Mouse (Mus musculus) liver, embryonic 12.5 days (tissue): ENCODE measurements around the gene Reln. TPM values are rescaled to one million over a fixed set of nuclear protein-coding genes. Genes with fewer than 3 reads are reported as not detected.

ENCODE experiments used
- ATAC-seq: fragments of 200-750 bp; cut with Nextera tagmentation; 2 replicates; pipeline ENCODE4 v1.8.0; 2017; ENCODE audit warnings: moderate number of reproducible peaks, mild to moderate bottlenecking, moderate library complexity
- H3K27ac ChIP-seq: fragments of 300-500 bp; sonication (generic); 2 replicates; pipeline ENCODE4 v1.5.1; 2016; ENCODE audit warnings: mild to moderate bottlenecking
- H3K27me3 ChIP-seq: fragments of 300-500 bp; sonication (generic); replicated peaks from 2 replicates; pipeline ENCODE4 v1.6.1; 2016; ENCODE audit warnings: mild to moderate bottlenecking, moderate library complexity
- H3K36me3 ChIP-seq: fragments of 300-500 bp; sonication (generic); 2 replicates; pipeline ENCODE4 v1.6.1; 2016; ENCODE audit warnings: mild to moderate bottlenecking, moderate library complexity
- H3K4me1 ChIP-seq: fragments of 300-500 bp; sonication (generic); 2 replicates; pipeline ENCODE4 v1.6.1; 2016
- H3K4me2 ChIP-seq: fragments of 300-500 bp; sonication (generic); 2 replicates; pipeline ENCODE4 v1.6.1; 2016; ENCODE audit warnings: mild to moderate bottlenecking, moderate library complexity
- H3K4me3 ChIP-seq: fragments of 300-500 bp; sonication (generic); 2 replicates; pipeline ENCODE4 v1.5.1; 2016; ENCODE audit warnings: mild to moderate bottlenecking, moderate library complexity
- H3K9ac ChIP-seq: fragments of 300-500 bp; sonication (generic); 2 replicates; pipeline ENCODE4 v1.6.1; 2016; ENCODE audit warnings: mild to moderate bottlenecking, moderate library complexity
- H3K9me3 ChIP-seq: fragments of 300-500 bp; sonication (generic); replicated peaks from 2 replicates; pipeline ENCODE4 v1.6.1; 2016; ENCODE audit warnings: mild to moderate bottlenecking, moderate library complexity
- WGBS: fragments of 180-500 bp; shearing (Covaris S2); methylation state at CpG from one replicate; pipeline ENCODE4 v1.1.7; 2016; ENCODE audit not compliant: insufficient replicate concordance; 5-methylcytosine and 5-hydroxymethylcytosine counted together
- polyA plus RNA-seq: library from polyadenylated mRNA; unstranded; fragments of >200 nt; fragmentation: Nextera tagmentation; extraction: Ambion mirVana; gene quantifications from 2 replicates; pipeline ENCODE4 v1.2.1, GENCODE M21; 2016

Gene Reln
- polyA plus RNA-seq, 1 experiment from 2014 or later = 36.7 TPM

GRCm38 (mm10) chr5:22024108-22024507 lies 320.4 kb downstream of the Reln start:
- 43% methylated on average over 3 of the region's 3 CpGs for WGBS

GRCm38 (mm10) chr5:22017896-22018295 lies 326.6 kb downstream of the Reln start:
- no peak overlapping the region for H3K4me2 ChIP-seq
- H3K27ac ChIP-seq = no peak overlapping the region
- WGBS = 70% methylated on average over 3 of the region's 3 CpGs
- no peak overlapping the region for H3K4me3 ChIP-seq
- no peak for ATAC-seq
- no peak overlapping the region for H3K9ac ChIP-seq
- H3K4me1 ChIP-seq = no peaks in the 10 kb centered on the region
- H3K36me3 ChIP-seq = peaks cover 10% of the 10 kb centered on the region; the same call in 1 of the 2 replicates
- no peaks in the 10 kb centered on the region for H3K27me3 ChIP-seq
- no peaks in the 10 kb centered on the region for H3K9me3 ChIP-seq

More at GRCm38 (mm10) chr5:22024108-22024507, 320.4 kb downstream of the Reln start:
- no peak overlapping the region for H3K4me3 ChIP-seq
- H3K36me3 ChIP-seq = peaks cover 5% of the 10 kb centered on the region; the same call in 1 of the 2 replicates
- H3K9me3 ChIP-seq = no peaks in the 10 kb centered on the region
- H3K9ac ChIP-seq = no peak overlapping the region
- H3K4me2 ChIP-seq = no peak overlapping the region
- H3K27me3 ChIP-seq = no peaks in the 10 kb centered on the region
- no peak for ATAC-seq
- H3K4me1 ChIP-seq = no peaks in the 10 kb centered on the region
- H3K27ac ChIP-seq = no peak overlapping the region

DNA sequence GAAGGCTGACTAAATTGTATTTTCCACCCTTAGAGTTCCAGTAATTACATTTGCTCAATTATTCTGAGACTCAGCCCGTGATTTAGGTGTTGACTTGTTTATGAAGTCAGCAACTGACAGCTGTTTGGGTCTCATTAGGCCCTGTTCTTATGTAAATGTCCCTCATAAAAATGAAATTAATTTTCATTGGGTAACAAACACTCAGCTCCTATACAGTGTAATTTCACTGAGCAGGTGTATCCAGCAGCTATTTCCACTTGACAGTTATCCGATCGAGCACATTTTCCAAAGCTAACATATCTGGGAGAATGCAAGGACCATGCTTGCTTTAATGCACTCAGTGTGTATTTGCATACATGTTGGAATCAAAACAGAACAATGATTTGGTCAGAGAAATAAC lies 330.0 kb downstream of the Reln start:
- Histone ChIP-seq H3K4me3 (no peak overlapping the region), H3K9me3 (no peaks in the 10 kb centered on the region), H3K27me3 (no peaks in the 10 kb centered on the region), H3K4me2 (no peak overlapping the region), H3K27ac (no peak overlapping the region), H3K9ac (no peak overlapping the region), H3K4me1 (no peaks in the 10 kb centered on the region), H3K36me3 (peaks cover 18% of the 10 kb centered on the region; the same call in 1 of the 2 replicates)
- 82% methylated on average over 3 of the region's 3 CpGs for WGBS
- ATAC-seq = no peak

DNA sequence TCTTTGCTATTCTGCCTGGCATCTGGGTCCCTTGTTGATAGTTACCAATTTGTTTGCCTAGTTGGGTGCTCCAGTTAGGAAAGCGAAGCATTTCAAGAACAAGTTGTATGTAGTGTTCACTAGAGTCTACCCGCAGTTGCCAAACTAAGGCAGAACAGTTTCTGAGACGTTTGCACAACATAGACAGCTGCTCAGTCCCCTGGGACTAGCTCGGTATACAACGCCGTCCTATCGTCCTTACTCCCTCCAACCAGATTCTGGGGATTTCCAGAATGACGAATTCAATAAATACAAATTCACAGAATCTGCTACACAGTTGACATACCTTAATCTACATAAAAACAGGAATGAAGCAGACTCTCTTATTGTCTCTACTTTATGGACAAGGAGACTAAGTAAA lies 335.4 kb downstream of the Reln start:
- Histone ChIP-seq H3K27me3 (no peaks in the 10 kb centered on the region), H3K9me3 (no peaks in the 10 kb centered on the region), H3K4me1 (no peaks in the 10 kb centered on the region), H3K9ac (no peak overlapping the region), H3K27ac (no peak overlapping the region), H3K4me3 (no peak overlapping the region), H3K36me3 (peaks cover 19% of the 10 kb centered on the region), H3K4me2 (no peak overlapping the region)
- ATAC-seq = no peak
- 76% methylated on average over 8 of the region's 8 CpGs for WGBS

GRCm38 (mm10) chr5:22007304-22008059 lies 337.0 kb downstream of the Reln start:
- no peaks in the 10 kb centered on the region for H3K9me3 ChIP-seq
- peak; percentile 55 for ATAC-seq
- no peak overlapping the region for H3K27ac ChIP-seq
- 45% methylated on average over 11 of the region's 11 CpGs for WGBS
- no peak overlapping the region for H3K9ac ChIP-seq
- H3K27me3 ChIP-seq = no peaks in the 10 kb centered on the region
- H3K4me1 ChIP-seq = no peaks in the 10 kb centered on the region
- H3K4me2 ChIP-seq = no peak overlapping the region
- no peak overlapping the region for H3K4me3 ChIP-seq
- H3K36me3 ChIP-seq = peaks cover 16% of the 10 kb centered on the region

DNA sequence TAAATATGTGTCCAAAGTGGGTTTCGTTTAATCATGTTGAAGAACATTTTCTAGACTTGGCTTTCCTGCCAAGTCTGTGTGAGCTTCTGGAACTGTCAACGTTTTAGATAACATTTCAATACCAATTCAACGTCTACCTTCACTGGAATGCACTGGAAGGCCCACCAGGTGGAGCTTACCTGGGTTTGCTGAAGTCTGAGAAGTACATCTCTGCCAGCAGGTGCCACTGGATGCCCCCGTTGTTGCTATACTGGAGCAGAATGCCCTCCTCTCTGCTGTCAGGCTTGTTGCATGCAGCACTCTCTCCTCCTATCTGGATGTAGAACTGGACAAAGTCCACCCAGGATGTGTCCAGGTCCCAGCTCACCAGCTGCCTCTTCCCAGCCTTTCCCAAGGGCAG lies 340.6 kb downstream of the Reln start:
- 62% methylated on average over 4 of the region's 4 CpGs for whole genome bisulfite sequencing
- ATAC-seq = no peak

GRCm38 (mm10) chr5:21987711-21988110 lies 356.8 kb downstream of the Reln start:
- Histone ChIP-seq H3K27ac (no peak overlapping the region), H3K36me3 (peaks cover 22% of the 10 kb centered on the region), H3K4me3 (no peak overlapping the region), H3K9ac (no peak overlapping the region), H3K9me3 (no peaks in the 10 kb centered on the region), H3K4me2 (no peak overlapping the region), H3K4me1 (no peaks in the 10 kb centered on the region), H3K27me3 (no peaks in the 10 kb centered on the region)
- ATAC-seq = no peak
- 72% methylated on average over 5 of the region's 5 CpGs for WGBS

More for the DNA sequence above, 340.6 kb downstream of the Reln start:
- no peak overlapping the region for H3K4me3 ChIP-seq
- no peaks in the 10 kb centered on the region for H3K9me3 ChIP-seq
- H3K27ac ChIP-seq = no peak overlapping the region
- H3K4me2 ChIP-seq = no peak overlapping the region
- H3K4me1 ChIP-seq = no peaks in the 10 kb centered on the region
- H3K9ac ChIP-seq = no peak overlapping the region
- no peaks in the 10 kb centered on the region for H3K27me3 ChIP-seq
- peaks cover 16% of the 10 kb centered on the region for H3K36me3 ChIP-seq

DNA sequence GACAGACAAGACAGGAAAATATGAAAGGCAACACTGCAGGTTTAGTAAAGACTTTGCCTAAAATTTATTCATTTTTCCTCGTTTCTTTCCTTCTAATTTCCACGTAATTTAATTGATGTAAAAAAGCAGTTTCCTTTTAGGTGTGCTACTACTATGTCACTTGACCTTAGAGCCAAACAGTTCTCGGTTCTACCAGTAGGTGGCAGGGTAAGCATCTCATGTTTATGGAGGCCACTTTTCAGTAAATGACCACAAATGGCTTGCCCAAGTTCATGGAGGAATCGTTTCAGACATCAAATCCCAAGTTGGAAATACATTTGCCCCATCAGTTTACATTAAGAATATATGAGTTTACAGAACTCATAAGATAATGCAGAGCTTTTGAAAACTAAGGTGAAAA lies 358.2 kb downstream of the Reln start:
- H3K4me1 ChIP-seq = no peaks in the 10 kb centered on the region
- ATAC-seq = no peak
- 24% methylated on average over 4 of the region's 4 CpGs for WGBS
- no peaks in the 10 kb centered on the region for H3K27me3 ChIP-seq
- H3K4me3 ChIP-seq = no peak overlapping the region
- no peak overlapping the region for H3K4me2 ChIP-seq
- no peak overlapping the region for H3K9ac ChIP-seq
- peaks cover 15% of the 10 kb centered on the region for H3K36me3 ChIP-seq
- no peak overlapping the region for H3K27ac ChIP-seq
- no peaks in the 10 kb centered on the region for H3K9me3 ChIP-seq

- H3K4me1 ChIP-seq = no peaks in the 10 kb centered on the region
- no peaks in the 10 kb centered on the region for H3K27me3 ChIP-seq
- peaks cover 5% of the 10 kb centered on the region for H3K36me3 ChIP-seq
- H3K4me2 ChIP-seq = no peak overlapping the region
- no peak overlapping the region for H3K4me3 ChIP-seq
- H3K27ac ChIP-seq = no peak overlapping the region
- no peak for ATAC-seq
- H3K9me3 ChIP-seq = no peaks in the 10 kb centered on the region
- H3K9ac ChIP-seq = no peak overlapping the region
- 67% methylated on average over 3 of the region's 3 CpGs for WGBS
Observed at GRCm38 (mm10) chr5:21983021-21983667, 361.4 kb downstream of the Reln start.

GRCm38 (mm10) chr5:21981216-21981615 lies 363.3 kb downstream of the Reln start:
- ATAC-seq = no peak
- 73% methylated on average over 3 of the region's 3 CpGs for WGBS

GRCm38 (mm10) chr5:21980544-21980943 lies 364.0 kb downstream of the Reln start:
- Histone ChIP-seq H3K9ac (no peak overlapping the region), H3K4me3 (no peak overlapping the region), H3K4me2 (no peak overlapping the region), H3K27ac (no peak overlapping the region), H3K4me1 (no peaks in the 10 kb centered on the region), H3K9me3 (no peaks in the 10 kb centered on the region), H3K36me3 (peaks cover 13% of the 10 kb centered on the region), H3K27me3 (no peaks in the 10 kb centered on the region)
- WGBS = 70% methylated on average over 3 of the region's 3 CpGs
- ATAC-seq = no peak

More at GRCm38 (mm10) chr5:21981216-21981615, 363.3 kb downstream of the Reln start:
- Histone ChIP-seq H3K9me3 (no peaks in the 10 kb centered on the region), H3K9ac (no peak overlapping the region), H3K36me3 (peaks cover 11% of the 10 kb centered on the region), H3K4me2 (no peak overlapping the region), H3K27me3 (no peaks in the 10 kb centered on the region), H3K4me1 (no peaks in the 10 kb centered on the region), H3K4me3 (no peak overlapping the region), H3K27ac (no peak overlapping the region)

- H3K4me1 ChIP-seq = no peaks in the 10 kb centered on the region
- H3K9ac ChIP-seq = no peak overlapping the region
- 46% methylated on average over 5 of the region's 5 CpGs for WGBS
- no peak overlapping the region for H3K4me3 ChIP-seq
- H3K9me3 ChIP-seq = no peaks in the 10 kb centered on the region
- no peak for ATAC-seq
- H3K27me3 ChIP-seq = no peaks in the 10 kb centered on the region
- peaks cover 14% of the 10 kb centered on the region; the same call in 1 of the 2 replicates for H3K36me3 ChIP-seq
- no peak overlapping the region for H3K4me2 ChIP-seq
- H3K27ac ChIP-seq = no peak overlapping the region
Observed at GRCm38 (mm10) chr5:21973266-21974010, 371.1 kb downstream of the Reln start.
